Mouse (Mus musculus): Measurements from ENCODE around the gene Snx30.
A peak's percentile ranks its signal among the peaks of the same experiment; 100 is the strongest.
"Not testable (repeated sequence)": the region's sequence is repeated elsewhere in the genome, so short reads cannot be mapped to it uniquely, and the experiment has no call there.

Snx30 gene

DNA sequence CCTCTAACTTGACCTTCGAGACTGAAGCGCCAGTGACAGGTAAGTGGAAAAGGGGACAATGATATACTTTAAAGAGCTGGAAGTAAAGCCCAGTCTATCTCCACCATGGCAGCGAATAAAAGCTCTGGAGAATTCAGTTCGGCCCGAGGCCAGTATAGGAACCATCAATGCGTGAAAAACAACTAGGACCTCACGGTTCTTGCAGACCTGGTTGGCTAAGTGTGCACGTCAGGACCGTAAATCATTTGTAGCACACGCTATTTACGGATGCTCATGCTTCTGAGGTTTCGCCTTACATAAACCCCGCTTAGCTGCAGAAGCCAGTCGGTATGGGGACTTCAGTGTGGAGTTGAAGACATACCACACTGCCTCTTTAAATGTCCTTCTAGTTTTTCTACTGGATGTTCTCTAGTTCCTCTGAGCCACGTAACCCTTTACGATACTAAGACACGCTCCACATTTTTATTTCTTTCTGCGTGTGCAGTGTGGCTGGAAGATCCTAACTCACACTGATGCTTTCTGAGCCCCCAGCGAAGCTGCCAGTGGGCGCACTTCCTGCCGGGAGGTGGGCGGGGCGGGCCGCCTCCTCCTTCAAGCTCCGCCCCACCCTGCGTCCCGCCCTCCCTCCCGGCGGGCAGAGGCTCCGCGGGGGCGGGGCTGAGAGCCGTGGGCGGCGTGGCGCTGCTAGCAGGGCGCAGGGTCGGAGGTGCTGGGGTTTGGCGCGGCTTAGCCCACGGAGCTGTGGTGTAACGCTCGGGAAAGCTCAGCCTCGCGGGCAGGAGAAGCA is at the start of gene Snx30:
Gene Snx30, plus strand, starts transcription at position 660 of the 787 bp plus-strand sequence.
- peak; percentile 95 for DNase-seq (ENCODE audit: low read depth, low spot score)

DNA sequence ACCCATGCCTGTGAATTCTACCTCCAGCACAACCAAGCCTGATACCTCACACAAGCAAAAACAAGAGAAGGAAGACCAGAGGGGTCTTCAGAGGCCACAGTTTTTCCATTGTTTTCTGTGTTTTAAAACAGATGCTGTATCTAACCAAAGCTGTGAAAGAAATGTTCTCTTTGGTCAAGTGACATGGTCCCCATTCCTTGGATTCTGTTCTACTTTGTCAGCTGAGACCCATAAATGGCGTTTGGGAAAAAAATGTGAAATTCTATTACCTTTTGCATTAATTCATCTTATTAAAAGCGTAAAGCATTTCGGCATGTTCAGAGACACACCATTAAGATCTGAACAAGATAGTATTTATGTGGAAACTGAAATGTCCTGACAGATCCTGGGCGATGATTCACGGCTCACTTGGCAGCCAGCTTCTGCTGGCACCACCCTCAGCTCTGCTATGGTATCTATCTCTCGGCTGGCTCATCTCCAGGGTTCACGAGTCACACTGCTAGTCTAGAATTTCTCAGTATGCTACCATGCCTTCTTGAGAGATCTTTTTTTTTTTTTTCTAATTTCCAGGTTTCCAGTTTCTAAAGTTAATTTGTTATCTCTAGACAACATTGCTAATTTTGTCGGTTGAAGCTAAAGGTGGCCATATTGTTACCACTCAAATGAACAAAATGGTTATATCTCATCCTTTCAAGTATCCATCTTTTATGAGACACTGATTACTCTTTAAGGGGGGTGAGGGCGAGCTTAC is 49.1 kb upstream of the Snx30 start:
- DNase-seq (ENCODE audit: low read depth, low spot score): no peak

DNA sequence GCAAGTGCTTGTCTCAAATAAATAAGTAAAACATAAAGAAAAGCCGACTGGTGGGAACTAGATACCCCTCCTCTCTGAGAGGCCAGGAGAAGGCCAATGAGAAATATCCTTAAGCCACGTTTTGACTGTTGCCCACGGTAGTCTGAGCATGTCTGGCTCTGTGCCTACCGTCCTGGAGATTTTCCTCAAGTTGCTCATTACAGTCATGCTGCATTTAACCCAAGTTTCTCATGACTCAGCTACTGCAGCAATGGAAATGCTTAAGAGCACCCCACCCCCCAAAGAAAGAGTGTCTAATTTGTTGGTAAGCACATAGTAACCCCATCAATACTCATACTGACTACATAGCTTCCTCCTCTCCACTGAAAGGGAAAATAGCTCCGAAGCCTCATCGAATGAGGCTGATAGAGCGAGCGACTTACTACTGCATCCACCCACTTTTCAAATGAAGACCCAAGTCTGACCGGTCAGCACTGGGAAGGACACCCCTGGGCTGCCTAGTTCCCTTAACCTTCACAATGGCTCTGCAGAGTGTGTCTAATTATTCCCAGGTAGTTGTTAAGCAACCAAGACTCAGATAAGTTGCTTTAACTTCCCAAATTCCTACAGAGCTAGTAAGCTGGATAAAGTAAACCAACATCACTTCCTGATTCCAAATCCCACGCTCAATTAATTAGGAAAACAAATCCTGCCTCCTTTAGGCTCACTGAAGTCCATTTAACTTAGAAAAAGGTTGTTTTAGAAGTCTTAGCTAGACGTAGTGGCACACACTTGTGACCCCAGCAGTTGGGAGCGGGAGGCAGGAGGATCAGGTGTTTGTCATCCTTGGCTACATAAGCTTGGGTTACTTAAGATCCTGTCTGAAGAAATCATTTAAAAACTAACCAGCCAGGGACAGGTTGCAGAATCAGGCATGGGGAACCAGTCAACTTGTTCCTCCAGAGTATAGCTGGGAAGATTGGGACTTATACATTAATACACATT is 47.9 kb upstream of the Snx30 start:
- no peak for DNase-seq (ENCODE audit: low read depth, low spot score)

DNA sequence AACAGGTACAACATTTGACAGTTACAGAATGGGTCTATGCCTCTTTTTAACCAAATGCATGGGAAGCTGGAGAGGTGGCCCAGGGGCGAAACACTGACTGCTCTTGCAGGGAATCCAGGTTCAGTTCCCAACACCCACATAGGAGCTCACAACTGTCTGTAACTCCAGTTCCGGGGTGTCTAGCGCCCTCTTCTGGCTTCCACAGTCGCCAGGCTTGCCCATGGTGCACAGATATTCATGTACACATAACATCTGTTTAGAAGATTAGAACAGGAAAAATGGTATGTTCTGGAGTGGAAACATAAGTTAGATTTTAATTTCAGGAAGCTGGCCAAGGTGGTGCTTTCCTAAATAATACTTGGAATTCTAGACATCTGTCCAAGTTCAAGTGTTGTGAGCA is 45.6 kb upstream of the Snx30 start:
- DNase-seq (ENCODE audit: low read depth, low spot score): peak; percentile 65

DNA sequence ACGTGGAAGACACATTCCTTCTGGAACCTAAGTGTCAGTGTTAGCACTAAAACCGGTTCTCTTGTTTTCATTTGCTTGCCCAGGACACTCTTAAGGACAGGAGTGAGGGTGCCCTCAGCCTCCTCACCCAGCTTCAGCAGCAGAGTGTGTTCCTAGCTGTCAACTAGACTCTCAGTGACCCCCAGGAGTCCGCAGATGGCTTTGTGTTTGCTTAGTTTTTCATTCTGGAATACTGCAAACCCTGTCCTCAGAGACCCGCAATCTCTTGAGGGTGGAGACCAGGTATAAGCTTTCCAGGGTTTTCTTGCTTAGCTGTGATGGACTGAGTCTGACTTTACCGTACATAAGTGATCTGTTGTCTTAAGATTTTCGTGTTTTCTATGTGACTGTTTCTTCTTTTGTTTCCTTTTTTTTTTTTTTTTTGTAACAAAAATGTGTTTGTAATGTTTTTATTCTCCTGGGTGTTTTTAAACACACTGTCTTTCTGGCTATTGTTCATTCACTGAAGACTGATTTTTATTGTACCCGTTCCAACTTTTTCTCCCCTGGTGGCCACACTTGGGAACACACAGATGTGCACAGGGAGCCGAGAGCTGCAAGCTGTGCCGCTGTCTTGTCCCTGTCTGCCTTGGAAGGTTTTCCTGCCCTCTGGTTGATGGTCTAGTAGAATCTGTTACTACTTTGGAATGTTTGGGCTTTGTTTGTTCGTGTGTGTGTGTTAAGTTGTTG is 44.8 kb upstream of the Snx30 start:
- peak; percentile 69 for DNase-seq (ENCODE audit: low read depth, low spot score)

DNA sequence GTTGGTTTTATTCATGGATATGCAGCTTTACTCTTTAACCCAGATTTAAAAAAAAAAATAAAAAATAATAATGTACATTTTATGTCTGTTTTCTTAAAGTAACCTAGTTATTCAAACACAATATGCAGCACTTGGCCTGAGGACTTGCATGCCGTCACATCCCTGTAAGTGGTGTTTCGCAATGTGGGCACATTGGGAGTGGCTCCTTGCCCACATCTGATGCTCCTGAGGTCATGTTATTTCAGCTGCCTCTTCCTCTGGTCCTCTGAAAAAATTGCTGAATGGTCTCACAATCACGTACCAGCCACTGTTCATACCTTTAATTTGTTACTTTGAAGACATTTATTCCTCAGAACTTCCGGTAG is 44.3 kb upstream of the Snx30 start:
- DNase-seq (ENCODE audit: low read depth, low spot score): no peak

DNA sequence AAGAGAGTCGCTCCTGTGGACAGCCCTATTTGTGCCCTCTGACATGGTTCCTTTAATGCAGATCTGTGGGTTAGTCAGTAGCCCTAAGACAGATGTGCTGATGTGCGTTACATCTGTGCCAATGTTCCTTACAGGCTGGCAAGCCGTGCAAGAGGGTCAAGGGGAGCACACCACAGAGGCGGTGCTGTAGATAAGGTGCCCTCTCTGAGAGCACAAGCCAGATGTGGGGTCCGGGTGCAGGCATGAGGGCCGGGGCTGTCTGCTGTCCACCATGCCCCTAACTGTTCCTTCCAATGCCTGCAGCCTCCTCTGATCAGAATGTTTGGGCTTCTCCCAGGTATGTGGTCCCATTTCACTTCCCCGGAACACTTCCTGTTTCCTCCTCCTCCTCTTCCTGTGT is 40.7 kb upstream of the Snx30 start:
- no peak for DNase-seq (ENCODE audit: low read depth, low spot score)

DNA sequence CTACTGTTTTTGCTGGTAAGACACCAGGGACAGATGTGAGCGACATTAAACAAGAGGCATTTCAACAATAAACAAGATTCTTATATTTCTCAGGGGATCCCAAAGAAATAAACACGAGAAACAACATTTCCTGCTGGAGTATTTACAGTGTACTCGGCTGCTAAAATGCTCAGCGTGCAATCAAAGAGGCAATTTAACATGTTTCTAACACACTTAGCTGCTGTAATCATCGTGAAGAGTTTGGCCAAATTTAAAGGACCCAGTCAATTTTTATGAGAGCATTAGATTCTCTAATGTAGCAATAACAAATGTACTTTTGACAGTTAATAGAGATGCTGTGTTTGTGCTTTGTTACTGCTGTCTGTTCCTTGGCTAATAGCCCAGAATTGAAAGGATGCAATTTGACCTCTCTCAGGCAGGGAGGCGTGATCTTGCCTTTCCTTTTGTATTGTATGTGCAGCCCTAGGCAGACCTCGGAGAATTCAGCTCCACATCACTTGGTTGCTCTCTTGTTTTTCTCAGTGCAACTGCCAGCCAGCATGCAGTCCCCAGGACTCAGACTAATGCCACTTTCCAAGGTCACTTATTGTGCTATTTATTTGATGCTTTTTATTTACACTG is 40.1 kb upstream of the Snx30 start:
- DNase-seq (ENCODE audit: low read depth, low spot score): peak; percentile 24

DNA sequence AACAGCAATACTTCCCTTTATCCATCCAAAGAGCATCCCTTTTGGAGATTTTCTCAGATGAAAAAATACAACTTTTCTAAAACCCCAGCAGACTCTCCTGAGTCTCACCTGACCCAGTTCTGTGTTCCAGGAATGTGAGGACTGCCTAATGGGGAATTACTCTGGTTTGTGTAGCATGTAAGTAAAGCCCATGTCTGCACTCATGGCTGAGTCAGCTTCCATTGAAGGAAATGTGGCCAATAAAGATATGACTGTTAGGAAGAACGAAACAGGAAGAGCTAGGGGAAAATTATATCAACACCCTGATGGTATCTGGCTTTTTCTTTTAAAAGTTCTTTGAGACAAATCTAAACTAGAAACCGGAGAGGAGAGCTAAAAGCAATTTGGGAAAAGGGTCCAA is 37.9 kb upstream of the Snx30 start:
- no peak for DNase-seq (ENCODE audit: low read depth, low spot score)

DNA sequence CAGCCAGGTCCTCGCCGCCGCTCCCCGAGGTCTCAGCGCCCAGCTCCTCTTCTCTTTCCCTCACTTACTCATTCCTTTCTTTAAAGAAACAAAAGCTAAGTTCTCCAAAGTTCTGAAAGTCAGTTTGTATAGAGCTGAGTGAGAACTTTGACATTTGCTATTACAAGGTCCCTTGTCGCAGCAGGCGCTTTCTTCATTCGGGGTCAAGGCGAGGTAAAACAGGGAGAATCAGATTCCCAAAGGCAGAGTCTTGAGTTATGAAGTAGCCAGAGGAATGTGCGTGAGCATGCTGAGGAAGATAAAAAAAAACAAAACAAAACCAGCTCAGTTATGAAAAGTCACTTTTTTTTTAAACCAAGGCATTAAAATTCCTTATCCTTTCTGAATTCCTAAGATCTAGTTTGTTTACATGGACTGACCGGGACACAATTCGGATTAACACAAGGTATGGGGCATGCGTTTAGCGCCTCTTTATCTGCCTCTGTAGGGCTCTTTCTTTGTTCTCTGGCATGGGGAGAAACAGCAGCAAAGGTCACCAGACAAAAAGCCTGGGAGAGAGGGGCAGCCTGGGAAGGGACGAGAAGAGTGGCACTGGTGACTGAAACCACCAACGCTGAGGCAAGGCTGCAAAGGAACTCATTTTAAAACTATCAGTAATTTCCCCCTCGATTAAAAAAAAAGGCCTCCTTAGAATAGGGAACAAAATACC is 33.3 kb upstream of the Snx30 start:
- DNase-seq (ENCODE audit: low read depth, low spot score): no peak

DNA sequence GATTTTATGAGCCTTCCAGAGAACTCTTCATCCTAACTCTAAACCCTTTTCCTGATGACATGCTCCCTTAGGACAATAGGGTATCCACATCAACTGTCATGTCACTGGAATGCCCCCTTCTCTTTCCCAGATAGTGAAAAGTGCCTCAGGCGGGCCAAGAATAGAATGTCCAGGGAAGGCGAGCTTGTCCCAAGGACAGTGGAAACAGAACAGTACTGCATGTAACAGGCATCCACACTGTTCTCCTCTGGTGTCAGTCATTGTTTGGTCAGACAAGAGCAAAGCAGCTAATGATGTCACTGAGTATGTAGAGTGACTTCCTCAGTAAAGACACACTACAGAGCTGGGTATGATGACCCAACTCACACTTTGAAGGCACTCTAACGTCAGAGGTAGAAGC is 27.8 kb upstream of the Snx30 start:
- DNase-seq (ENCODE audit: low read depth, low spot score): no peak

DNA sequence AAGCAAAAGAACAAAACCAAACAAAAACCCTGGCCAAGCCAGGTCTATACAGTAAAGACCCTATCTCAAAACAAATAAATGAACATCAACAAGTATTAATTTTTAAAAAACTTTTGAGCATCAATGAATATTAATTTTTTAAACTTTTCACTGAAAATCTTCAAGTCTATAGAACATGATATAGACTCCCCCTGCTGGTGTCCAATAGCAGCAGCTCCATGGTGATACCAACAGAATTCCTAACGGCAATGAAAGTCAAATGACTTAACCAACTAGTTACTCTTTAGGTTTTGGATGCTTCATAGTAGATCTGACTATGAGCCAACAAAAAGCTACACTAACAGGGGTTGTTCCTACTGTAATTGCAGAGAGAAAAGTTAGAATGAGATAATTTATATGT is 25.1 kb upstream of the Snx30 start:
- DNase-seq (ENCODE audit: low read depth, low spot score): peak; percentile 32

DNA sequence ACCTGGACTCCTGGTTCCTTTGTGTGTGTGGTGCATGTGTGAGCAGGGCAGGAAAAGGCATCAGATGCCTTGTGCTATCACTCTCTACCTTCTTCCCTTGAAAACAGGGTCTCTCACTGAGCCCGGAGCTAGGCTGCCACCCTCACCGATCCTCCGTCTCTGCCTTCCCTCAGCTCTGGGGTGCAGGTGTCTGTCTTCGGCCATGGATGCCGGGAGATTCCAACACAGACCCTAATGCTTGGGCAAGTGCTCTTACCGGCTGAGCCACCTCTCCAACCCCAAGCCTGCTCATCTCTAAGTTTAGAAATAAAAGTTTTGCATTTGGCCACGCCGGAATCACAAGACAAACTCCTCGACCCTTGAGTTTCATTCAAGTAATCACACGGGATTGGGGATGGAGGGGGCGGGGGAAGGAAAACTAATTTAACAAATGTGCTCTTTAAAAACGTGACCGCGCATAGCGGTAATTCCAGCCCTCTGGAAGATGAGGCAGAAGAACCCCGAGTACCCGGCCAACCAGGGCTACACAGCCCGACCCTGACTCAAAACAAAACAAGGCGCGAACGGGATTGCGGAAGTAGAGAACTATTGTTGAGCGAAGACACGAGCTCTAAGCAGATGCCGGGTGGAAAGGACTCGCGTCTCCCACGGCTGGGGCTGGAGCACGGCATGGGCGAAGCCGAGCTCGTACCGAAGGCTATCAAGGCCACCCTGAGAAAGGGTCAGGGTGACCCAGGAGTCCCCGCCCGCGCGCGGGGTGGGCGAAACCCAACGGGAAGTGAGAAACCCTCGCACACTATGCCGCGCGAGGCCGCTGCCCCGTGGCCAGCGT is 22.6 kb upstream of the Snx30 start:
- DNase-seq (ENCODE audit: low read depth, low spot score): peak; percentile 79

DNA sequence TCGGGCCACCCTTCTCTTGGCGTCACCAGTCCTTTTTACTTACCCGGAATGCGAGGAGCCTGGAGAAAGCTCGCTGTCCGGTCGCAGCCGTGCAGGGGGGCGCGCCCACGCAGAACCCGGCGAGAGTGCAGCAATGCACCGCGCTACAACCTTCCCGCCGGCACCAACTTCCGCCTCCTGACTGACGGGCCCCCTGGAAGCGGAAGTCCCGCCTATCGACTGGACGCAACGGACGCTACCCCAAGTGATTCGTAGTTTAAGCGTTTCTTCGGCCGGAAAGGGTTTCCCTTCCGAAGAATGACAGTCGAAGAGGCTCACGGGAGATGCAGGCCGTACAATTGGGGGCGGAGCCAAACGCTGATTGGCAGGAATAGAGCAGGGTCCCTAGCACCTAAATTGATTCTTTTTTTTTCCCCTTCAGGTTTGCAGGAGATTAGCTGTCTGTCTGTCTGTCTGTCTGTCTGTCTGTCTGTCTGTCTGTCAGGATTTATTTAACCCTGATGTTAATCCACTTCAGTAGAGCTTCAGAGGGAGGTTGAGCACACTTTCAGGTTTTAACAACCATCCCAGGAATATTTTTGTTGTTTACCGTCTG is 21.9 kb upstream of the Snx30 start:
- DNase-seq (ENCODE audit: low read depth, low spot score): peak; percentile 99

DNA sequence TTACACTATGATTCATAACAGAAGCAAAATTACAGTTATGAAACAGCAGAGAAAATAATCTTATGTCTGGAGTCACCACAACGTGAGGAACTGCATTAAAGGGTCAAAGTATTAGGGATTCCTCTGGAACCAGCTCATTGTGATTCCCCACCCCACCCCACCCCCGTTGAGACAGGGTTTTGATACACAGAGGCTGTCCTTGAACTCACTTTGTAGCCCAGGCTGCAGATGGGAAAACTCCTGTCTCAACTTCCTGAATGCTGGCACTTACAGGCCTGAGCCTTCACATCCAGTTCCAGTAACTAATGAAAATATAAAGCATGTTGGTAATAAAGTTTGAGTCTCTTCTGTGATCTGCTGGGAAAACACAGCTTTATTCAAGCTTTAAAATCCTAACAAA is 20.2 kb upstream of the Snx30 start:
- peak; percentile 32 for DNase-seq (ENCODE audit: low read depth, low spot score)

DNA sequence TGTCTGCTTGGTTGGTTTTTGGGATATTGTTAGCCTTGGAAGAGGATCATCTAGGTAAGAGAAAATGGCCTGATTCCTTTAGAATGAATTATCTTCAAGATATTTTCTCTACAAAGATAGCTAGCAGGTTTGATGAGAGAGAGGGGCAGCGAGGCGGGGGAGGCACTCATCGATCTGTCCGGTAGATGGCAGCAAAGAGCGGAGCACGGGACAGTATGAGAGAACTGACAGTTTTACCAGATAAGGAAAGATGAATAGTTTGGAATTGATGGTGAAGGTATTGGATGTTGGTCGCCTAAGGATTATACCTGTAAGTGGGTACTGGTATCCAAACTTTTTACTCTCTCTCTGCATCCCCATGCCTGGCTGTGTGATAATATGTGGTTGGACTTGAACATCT is 19.0 kb upstream of the Snx30 start:
- peak; percentile 66 for DNase-seq (ENCODE audit: low read depth, low spot score)

DNA sequence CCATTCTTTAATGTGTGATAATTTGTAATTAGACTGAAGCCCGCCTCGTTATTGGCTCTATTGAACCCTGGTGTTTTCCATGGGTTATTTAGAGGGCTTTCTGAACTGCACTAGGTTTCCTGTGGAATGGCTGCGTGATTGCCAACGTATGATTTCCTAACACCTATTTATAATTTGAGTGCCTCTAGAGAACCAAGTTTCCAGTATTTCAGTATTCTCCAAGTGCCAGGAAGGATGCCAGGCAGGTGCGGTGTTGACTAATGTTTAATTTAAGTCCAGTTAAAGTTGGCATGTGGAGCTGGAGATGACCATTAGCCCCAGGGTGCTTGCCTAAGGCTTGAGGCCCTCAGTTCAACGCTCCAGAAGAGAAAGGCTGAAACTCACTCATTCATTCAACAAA is 18.5 kb upstream of the Snx30 start:
- no peak for DNase-seq (ENCODE audit: low read depth, low spot score)

DNA sequence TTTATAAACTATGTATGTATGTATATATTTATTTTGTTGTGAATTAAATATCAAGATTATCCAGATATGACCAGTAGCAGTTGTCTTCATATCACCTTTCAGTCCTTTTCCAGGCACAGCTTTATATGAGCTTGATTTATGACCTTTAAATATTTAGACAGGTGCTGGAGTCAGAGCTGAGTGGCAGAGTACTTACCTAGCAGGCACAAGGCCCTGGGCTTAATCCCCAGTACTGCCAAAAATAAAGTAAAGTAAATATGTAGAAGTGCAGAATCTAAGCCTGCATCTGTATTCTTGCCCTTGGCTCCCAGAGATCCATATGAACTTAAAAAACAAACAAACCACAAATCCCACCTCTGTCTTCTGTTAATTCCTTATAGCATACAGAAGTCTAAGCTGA is 16.6 kb upstream of the Snx30 start:
- DNase-seq (ENCODE audit: low read depth, low spot score): no peak

DNA sequence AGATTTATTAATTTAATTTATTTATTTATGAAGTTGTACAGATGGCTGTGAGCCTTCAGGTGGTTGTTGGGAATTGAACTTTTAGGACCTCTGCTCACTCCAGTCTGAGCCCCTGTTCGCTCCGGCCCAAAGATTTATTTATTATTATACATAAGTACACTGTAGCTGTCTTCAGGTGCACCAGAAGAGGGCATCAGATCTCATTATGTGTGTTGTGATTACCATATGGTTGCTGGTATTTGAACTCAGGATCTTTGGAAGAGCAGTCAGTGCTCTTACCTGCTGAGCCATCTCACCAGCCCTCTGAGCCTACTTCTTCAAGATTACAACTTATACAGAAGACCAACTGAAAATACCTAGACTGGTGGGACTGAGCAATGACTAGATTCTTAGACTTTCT is 12.0 kb upstream of the Snx30 start:
- DNase-seq (ENCODE audit: low read depth, low spot score): not testable (repeated sequence)
